Mouse (Mus musculus) brain, embryonic 14.5 days (tissue): Measurements from ENCODE around the gene Nid2. TPM values are rescaled to one million over a fixed set of nuclear protein-coding genes. Genes with fewer than 3 reads are reported as not detected.

Experiments
- DNase-seq: peaks from one replicate; pipeline ENCODE4 v3.0.0-alpha.2; 2011; ENCODE audit warnings: low read depth
- CTCF ChIP-seq: fragments of 200-500 bp; IDR thresholded peaks from 2 replicates; pipeline ENCODE4 v1.5.1; 2012; ENCODE audit warnings: inconsistent platforms, mild to moderate bottlenecking, moderate library complexity, borderline replicate concordance; ENCODE audit not compliant: insufficient read depth, insufficient read length; ENCODE audit errors: extremely low read depth
- POLR2A ChIP-seq: fragments of 200-500 bp; IDR thresholded peaks from 2 replicates; pipeline ENCODE4 v1.6.1; 2012; ENCODE audit warnings: mild to moderate bottlenecking, inconsistent platforms, borderline replicate concordance; ENCODE audit not compliant: poor library complexity, insufficient read depth, insufficient read length, severe bottlenecking; ENCODE audit errors: extremely low read depth
- polyA plus RNA-seq: library from polyadenylated mRNA; depleted of rRNA; stranded (reverse); fragments of >200 nt; gene quantifications from 2 replicates; pipeline ENCODE4 v1.2.3, GENCODE M21; 2012

Gene Nid2
- polyA plus RNA-seq, 1 experiment, result 33.2 TPM

GRCm38 (mm10) chr14:19796541-19797304 lies 45.7 kb downstream of the Nid2 start:
- DNase-seq, result no peak
- TF ChIP-seq POLR2A, result no peak
- TF ChIP-seq CTCF, result no peak

GRCm38 (mm10) chr14:19800485-19800884 lies 49.4 kb downstream of the Nid2 start:
- TF ChIP-seq CTCF, result no peak
- no peak for TF ChIP-seq POLR2A
- no peak for DNase-seq

GRCm38 (mm10) chr14:19801474-19802215 lies 50.6 kb downstream of the Nid2 start:
- DNase-seq, result no peak

GRCm38 (mm10) chr14:19803222-19803621 lies 52.2 kb downstream of the Nid2 start:
- DNase-seq, result no peak
- TF ChIP-seq CTCF (no peak), POLR2A (no peak)

More at GRCm38 (mm10) chr14:19801474-19802215, 50.6 kb downstream of the Nid2 start:
- TF ChIP-seq POLR2A (no peak), CTCF (no peak)

- no peak for TF ChIP-seq POLR2A
- no peak for TF ChIP-seq CTCF
- DNase-seq, result peak; percentile 69
Measured at GRCm38 (mm10) chr14:19803623-19804022, 52.6 kb downstream of the Nid2 start.

GRCm38 (mm10) chr14:19807339-19807738 lies 56.3 kb downstream of the Nid2 start:
- DNase-seq, result no peak
- no peak for TF ChIP-seq POLR2A
- TF ChIP-seq CTCF, result no peak

- TF ChIP-seq POLR2A (no peak), CTCF (no peak)
Measured at GRCm38 (mm10) chr14:19807858-19808257, 56.8 kb downstream of the Nid2 start.

GRCm38 (mm10) chr14:19809934-19810333 lies 58.9 kb downstream of the Nid2 start:
- TF ChIP-seq CTCF (no peak), POLR2A (no peak)
- DNase-seq, result peak; percentile 57

More at GRCm38 (mm10) chr14:19807858-19808257, 56.8 kb downstream of the Nid2 start:
- no peak for DNase-seq

- DNase-seq, result no peak
- TF ChIP-seq POLR2A, result no peak
- TF ChIP-seq CTCF, result no peak
Measured at GRCm38 (mm10) chr14:19813061-19813460, 62.0 kb downstream of the Nid2 start.

GRCm38 (mm10) chr14:19817949-19818348 lies 66.9 kb downstream of the Nid2 start:
- TF ChIP-seq POLR2A (no peak), CTCF (peak; percentile 82)
- DNase-seq, result peak; percentile 83

- no peak for TF ChIP-seq CTCF
- TF ChIP-seq POLR2A, result no peak
- no peak for DNase-seq
Measured at GRCm38 (mm10) chr14:19821686-19822085, 70.6 kb downstream of the Nid2 start.

GRCm38 (mm10) chr14:19823321-19824142 lies 72.5 kb downstream of the Nid2 start, which contains the start of gene Rtraf:
Gene Rtraf (minus strand): TSS chr14:19823824.
- TF ChIP-seq POLR2A, result peak; percentile 70; the same call in 1 of the 2 replicates
- no peak for TF ChIP-seq CTCF
- peak; percentile 99 for DNase-seq
